Mouse (Mus musculus): Measurements from ENCODE around the gene Tas2r110.

Tas2r110 gene

DNA sequence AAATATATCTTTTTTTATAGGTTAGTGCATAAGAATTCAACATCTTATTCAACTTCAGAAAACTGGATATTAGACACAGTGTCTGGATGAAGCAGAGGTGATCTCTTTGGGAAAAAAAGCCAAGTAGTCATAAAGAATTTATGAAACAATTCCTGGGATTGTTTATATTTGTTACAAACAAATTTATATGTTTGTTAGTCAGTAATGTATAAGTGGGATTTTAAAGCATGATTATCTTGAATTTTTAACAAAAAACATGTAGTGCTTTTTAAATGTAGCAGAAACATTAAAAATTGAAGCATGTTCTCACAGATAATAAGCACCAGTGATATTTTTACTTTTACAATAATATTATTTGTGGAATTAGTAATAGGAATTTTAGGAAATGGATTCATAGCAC is at the start of gene Tas2r110:
TSS of gene Tas2r110 (plus strand) at position 301 of the 400 bp plus-strand sequence.
- DNase-seq (ENCODE audit: low spot score), result no peak

DNA sequence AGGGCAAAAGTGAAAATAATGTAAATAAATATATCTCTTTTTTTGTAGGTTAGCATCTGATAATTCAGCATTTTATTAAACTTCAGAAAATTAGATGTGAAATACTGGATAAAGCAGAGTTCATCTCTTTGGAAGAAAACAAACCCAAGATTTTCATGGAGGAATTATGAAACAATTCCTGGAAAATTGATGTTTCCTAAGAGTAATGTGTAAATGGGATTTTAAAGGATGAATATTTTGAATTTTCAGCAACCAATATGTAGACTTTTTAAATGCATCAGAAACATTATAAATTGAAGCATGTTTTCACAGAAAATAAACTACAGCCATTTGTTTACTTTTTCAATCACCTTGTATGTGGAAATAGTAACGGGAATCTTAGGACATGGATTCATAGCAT is 21.0 kb upstream of the Tas2r110 start, which contains the start of gene Tas2r123:
TSS of gene Tas2r123 (plus strand) at position 301 of the 400 bp plus-strand sequence.
- DNase-seq (ENCODE audit: low spot score), result no peak

DNA sequence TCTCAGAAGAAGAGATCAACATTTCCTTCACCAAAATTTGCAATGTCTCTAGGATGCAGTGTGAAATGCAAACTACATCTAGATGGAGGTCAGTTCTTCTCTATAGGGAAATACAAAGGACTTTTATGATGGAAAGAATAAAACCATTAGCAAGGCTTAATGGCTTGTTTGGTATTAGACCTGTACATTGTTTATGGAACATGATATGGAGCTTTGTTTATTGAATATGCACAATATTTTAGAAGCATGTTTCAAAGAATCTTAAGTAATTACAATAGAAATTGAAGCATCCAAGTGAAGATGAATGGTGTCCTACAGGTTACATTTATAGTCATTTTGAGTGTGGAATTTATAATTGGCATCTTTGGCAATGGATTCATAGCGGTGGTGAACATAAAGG is 12.7 kb upstream of the Tas2r110 start, which contains the start of gene Tas2r116:
TSS of gene Tas2r116 (plus strand) at position 301 of the 400 bp plus-strand sequence.
- no peak for DNase-seq (ENCODE audit: low spot score)

DNA sequence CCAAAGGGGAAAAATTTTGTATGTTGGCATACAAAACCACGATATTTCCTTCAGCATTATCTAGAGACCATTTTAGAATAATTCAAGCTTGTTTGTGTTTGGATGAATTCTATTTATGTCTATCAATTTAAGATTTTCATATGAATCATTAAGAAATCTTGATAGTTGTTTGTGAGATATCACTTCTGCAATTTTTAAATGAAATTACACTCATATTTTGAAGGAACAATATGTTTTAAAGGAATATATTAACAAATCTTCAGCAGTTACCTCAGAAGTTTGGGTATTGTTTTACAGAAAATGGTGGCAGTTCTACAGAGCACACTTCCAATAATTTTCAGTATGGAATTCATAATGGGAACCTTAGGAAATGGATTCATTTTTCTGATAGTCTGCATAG is 24.9 kb downstream of the Tas2r110 start, which contains the start of gene Tas2r113:
TSS of gene Tas2r113 (plus strand) at position 301 of the 400 bp plus-strand sequence.
- DNase-seq (ENCODE audit: low spot score), result no peak

DNA sequence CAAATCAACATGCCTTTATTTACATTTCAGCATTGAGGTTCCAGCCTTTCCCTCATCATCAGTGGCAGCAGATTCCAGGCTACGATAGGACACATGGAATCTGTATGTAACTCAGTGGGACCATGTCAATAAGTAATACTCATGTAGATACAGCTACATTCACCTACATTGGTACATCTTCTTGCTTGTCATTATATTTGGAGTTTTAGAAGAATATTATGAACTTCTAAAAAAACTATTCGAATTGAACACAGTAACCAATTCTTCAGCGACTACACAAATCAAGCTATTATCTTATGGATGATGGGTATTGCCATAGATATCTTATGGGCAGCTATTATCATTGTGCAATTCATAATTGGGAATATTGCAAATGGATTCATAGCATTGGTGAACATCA is 41.5 kb downstream of the Tas2r110 start, which contains the start of gene Tas2r125:
TSS of gene Tas2r125 (plus strand) at position 301 of the 400 bp plus-strand sequence.
- DNase-seq (ENCODE audit: low spot score), result no peak
